Mouse (Mus musculus): ENCODE data around the gene Tesc.

The Tesc gene

GRCm38 (mm10) chr5:118099870-118100478 lies 72.4 kb downstream of the Tesc start:
- DNase-seq (ENCODE audit: extremely low read depth, low read depth, low spot score): no peak

DNA sequence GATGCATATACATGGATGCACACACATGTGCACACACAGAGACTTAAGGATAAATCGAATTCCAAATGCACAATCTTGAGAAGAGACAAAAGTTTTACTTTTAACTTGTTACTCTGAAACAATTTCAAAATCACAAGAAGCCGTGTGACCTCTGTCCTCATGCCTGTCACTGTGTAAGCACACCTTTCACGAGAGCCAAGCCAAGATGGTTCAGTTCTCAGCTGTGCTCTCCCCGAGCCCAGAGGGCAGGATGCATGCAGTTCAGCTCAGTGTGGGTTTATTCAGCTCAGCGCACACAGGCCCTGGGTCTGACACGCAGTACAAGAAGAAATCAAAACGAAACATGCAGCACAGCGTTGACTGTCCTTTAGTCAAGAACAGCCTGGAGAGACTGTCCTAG lies 78.0 kb downstream of the Tesc start:
- no peak for DNase-seq (ENCODE audit: extremely low read depth, low read depth, low spot score)

DNA sequence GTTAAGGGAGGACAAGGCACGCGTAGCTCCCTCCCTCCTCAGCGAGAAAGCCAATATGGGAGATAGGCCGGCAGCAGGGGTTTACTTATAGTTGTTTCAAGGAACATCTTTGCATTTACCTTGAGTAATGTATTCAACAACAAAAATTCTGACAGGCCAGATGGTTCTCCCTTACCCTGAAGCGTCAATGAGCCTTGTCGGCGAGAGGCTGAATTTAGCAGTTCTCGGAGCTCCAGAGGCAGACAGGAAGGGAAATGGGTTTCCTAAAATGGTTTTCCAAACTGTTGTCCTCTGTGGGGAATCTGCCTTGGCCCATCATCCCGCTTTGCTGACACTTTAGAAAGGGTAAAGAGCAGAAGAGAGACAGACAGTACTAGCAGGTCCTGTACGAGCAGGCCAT lies 79.1 kb downstream of the Tesc start:
- DNase-seq (ENCODE audit: extremely low read depth, low read depth, low spot score): no peak

GRCm38 (mm10) chr5:118108124-118108793 lies 80.7 kb downstream of the Tesc start:
- DNase-seq (ENCODE audit: extremely low read depth, low read depth, low spot score): no peak

GRCm38 (mm10) chr5:118108794-118109440 lies 81.4 kb downstream of the Tesc start:
- DNase-seq (ENCODE audit: extremely low read depth, low read depth, low spot score): no peak
